Mouse (Mus musculus) T-cell, adult 2 months (primary cell): ENCODE data around the gene Zfp654.
A peak's percentile ranks its signal among the peaks of the same experiment; 100 is the strongest.

Experiments used
- DNase-seq: peaks from one replicate; pipeline ENCODE4 v3.0.0; 2022; ENCODE audit warnings: low spot score

Gene Zfp654

DNA sequence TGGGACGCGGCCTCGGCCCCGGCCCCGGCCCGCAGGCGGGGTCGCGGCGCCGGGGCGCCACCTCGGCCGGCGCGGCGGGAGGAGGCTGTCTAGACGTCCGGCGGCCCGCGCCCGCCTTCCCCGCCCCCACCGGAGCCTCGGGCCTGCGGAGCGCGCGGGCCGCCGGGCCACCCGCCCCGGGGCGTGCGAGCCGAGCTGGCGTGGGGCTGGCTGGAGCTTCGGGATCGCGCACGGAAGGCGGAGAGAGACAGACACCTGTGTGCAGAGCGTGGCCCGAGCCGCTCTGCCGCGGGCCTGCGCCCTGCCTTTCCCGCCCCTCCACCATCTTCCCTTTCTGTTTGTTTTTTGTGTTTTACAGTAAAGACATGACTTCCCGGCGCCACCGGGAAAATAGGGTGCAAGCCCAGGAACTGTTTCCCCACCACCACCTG lies 1.0 kb upstream of the Zfp654 start:
- DNase-seq: peak; percentile 38

DNA sequence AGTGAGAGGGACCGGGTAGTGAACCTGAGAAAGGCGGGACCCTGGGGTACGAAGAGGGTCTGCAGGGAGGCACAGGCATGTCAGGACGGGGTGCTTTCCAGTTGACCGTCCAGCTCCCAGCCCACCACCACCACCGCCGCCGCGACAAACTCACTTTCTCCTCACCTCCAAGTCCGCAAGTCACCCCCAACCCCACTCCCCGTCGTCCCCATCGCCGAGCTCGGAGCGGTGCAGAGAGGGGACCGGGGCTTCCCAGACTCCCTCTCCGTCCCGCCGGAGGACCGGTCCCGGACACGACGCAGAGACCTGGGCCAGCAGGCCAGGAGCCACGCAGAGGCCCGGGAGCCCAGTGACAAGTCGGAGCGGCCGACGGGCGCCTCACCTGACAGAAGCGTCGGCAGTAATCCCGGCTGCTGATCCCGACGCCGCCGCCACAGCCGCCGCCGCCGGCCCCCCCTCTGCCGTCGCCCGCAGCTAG lies 328 bp downstream of the Zfp654 start:
- no peak for DNase-seq

DNA sequence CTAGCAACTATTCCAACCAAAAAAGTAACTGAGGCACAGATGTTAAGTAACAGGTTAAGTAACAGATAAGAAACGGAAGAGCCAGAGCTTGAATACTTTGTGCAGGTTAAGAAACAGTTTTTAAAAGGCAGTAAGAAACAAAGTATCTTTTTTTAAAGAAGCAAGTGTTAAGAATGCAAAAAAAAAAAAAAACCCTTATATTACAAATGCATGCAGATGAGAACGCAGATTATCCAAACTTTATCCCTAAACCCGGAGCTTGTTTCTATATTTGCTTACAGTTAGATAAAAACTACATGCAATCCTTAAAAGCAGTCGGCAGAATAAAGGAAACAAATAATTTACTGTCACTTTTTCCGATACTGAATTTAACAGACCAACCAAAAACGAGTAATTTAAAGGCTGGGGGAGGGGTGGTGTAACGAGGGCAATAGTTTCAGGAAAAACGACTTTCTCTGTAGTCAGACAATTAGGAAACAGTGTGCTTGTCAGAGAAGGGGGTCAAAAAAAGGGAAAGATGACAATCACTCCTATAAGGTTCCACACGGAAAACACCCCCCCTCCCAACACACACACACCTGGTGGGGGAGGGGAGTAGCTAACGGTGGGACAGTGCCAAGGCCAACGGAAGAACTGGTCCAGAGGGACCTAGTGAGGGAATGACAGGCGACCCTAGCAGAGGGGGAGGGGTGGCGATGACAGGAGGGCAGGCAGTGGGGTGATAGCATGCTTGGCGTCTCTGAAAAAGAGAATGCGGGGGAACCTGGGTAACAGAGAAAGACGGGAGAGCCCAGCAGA lies 966 bp downstream of the Zfp654 start:
- DNase-seq: peak; percentile 23

DNA sequence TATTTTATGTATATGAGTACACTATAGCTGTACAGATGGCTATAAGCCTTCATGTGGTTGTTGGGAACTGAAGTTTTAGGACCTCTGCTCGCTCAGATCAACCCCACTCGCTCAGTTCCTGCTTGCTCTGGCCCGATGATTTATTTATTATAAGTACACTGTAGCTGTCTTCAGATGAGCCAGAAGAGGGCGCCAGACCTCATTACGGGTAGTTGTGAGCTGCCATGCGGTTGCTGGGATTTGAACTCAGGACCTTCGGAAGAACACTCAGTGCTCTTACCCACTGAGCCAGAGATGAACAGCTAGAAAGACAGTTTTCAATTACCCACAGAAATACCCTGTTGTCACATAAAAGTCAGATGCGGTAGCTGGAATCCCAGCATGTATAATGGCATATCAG lies 5.5 kb downstream of the Zfp654 start:
- peak; percentile 40 for DNase-seq

DNA sequence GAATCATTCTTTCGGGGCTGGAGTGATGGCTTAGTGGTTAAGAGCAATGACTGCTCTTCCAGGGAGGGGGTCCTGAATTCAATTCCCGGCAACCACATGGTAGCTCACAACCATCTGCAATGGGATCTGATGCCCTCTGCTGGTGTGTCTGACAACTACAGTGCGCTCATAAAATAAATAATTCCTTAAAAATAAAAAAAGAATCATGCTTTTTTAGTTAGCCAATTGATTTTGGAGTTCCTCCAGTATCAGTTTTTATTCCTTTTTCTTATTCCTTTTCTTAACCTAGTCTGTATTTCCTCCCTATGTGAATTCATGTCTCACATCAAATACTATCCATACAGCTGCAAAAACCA lies 9.1 kb downstream of the Zfp654 start:
- no peak for DNase-seq

DNA sequence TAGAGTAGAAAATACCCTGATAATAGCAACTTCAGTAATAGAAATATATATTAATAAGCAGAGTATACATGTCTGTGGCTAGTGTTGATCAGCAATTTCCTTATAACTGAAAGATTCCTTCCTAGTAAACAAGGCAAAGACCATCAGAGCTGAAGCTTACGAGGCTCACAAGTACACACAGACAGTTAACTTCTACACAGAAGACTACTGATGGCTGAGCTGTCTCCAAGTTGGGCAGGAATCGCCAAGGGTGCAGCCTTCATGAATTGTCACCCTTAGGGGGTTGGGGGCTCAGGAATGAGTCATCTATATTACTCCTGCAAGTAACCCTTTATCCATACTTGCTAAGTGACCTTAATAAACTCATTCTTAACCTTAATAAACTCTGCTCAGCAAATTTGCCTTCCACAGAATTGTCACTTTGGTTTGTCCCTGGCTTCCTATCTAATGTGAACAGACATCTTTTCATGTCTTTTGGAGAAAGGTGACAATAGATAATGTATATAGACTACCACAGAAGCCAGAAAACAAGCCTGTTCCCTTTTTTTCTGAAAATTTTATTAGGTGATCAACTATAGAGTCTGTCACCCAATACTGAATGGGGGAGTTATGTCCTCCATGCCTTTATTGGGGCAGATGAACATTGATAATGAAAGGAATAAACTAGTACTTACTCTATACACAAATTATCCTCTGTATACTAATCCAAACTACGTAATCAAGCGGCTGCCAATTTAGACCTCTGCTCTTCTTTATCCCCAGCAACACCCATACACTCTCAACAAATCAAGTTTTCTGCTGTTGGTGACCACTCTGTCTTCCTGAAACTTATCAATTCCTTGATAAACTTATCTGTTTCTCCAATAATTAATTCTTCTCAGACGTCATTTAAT lies 9.7 kb downstream of the Zfp654 start:
- no peak for DNase-seq

DNA sequence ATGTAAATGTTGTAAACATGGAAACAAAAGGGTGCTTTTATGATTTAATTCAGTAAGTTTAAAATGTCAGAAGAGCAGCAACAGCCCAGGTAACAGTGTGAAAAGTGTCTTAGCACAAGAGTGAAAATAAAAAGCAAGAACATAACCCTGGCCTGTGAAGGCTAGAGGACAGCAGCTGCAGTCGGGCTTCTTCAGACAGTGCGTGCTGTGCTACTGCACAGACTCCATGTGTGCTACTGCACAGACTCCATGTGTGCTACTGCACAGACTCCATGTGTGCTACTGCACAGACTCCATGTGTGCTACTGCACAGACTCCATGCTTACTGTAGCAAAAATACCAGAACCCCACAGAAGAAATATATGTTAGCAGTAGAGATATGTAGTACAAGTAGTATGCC lies 14.7 kb downstream of the Zfp654 start:
- no peak for DNase-seq

DNA sequence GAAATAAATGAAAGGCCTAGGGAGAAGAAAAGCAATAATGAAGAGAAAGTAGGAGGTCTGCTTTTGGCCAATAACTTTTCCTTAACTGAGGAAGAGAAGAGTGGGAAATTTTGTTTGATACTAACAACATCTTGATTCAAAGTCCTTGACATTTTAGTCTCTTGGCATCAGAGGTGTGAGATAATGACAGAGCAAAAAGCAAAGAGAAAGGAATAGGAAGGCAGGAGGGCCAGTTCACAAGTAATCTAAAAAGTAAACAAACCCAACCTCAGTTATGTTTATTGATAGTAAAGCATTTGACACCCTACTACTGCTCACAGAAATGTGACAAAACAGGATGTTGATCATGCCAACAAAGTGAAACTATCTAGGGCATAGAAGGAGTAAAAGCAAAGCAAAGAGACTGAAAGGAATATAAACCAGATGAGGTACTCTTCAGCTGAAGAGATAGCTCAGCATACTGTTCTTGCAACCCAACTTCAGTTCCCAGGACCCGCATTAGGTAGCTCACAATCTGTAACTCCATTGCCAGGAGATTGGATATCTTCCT lies 15.4 kb downstream of the Zfp654 start:
- peak; percentile 53 for DNase-seq

DNA sequence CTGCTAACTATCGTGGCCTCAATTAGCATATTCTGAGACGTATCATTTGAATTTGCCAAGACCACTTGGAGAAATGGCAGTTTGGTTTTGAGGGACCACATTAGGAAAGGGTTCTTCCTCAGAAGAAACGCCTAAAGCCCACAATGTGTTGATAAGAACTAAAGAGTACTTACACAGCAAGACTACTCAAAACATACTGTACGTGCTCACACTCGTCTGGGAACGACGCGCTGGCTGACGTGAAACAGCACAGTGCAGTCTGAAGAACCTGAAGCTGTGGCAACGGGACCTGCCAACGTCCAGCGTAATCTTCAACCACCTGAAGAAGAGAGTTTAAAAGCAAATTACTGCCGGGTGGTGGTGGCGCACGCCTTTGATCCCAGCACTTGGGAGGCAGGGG lies 21.2 kb downstream of the Zfp654 start:
- DNase-seq: no peak

DNA sequence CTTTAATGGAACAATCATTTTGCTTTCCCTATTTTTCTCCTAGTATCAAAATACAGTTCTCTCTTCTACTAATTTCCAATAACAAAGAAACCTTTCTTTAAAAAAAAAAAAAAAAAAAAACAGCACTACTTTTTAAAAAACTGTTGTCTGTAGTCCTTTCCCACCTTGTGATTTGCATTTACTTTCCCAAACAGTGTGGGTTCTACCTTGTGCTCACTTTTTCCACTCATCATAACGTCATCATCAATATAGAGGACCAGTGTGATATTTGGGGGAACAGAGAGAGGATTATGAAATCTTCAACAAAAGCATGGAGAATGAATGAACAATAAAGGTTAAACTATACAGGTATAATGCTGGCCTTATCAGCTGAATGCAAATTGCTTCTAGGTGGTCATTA lies 27.0 kb downstream of the Zfp654 start:
- DNase-seq: no peak

DNA sequence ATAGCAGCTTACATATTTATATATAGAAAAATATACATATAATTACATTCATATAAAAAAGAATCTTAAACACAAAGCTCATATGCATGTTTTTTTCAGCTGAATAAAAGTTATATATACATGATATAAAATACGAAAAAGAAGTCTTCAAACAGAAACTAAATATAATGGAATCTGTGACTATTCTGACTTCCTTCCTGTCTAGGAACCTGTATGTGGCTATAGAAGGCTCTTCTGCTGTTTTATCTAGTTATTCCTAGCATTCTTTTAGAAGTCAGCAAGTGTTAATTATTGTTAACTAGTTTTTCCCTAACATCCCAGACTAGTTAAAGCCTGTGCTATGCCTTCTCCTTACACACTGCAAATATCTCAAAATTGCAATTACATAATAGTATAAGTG lies 27.6 kb downstream of the Zfp654 start:
- DNase-seq: no peak

DNA sequence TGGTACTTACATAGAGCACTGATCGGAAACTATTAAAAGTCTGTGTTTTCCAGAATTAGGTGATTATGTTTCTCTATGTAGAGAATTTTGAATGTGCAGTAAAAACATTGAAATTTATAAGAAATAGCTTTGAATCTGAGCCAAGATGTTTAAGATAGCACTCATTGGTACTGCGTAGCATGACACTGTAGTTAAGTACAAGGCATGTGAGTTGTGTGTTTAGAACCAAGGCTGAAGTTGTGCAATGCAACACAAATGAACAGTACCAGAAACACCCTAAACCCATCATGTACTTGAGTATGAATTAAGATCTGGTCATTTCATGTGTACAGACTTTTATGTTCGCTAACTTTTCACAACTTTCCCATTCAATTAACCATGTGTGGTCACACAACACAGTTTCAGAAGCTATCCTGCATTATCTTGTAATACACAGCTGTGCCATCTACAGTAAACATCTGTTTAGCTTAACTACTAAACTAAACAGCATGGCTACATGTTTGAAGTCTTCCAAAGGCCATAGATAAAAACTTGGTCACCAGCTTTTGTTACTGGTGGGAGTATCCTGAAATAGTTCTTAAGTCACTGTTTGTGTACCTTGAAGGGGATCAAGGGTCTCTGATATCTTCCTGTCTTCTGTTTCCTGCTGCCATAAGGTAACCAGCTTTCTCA lies 34.2 kb downstream of the Zfp654 start:
- DNase-seq: no peak

DNA sequence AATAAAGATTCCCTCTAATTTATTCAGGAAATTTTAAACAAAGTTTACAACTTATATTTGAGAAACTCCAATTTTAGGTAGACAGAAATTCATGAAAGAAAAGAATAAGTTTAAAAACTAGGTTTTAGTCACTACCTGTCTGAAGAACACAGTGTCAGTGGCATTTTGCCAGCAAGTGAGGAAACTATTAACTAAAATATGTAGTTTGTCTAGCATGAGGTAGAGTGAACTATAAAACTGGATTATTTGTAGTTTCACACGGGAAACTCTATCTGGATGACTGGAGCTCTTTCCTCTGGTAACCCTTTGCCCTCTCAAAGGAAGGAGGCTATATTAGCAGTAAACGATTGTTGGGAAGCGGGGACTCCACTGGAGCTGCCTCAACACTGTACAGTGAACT lies 48.4 kb downstream of the Zfp654 start:
- DNase-seq: no peak

DNA sequence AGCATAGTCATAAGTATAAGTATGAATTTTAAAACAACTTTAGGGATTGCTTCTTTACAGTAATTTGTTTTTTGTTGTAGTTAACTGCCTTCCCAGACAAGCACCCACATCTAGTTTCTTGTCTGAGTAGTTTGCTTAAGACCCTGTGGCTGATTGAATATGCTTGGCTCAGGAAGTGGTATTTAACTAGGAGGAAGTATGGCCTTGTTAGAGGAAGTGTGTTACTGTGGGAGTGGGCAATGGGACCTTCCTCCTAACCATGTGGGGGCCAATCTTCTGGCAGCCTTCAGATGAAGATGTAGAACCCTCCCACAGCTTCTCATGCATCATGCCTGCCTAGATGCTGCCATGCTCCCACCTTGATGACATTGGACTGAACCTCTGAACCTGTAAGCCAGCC lies 49.8 kb downstream of the Zfp654 start:
- DNase-seq: no peak

DNA sequence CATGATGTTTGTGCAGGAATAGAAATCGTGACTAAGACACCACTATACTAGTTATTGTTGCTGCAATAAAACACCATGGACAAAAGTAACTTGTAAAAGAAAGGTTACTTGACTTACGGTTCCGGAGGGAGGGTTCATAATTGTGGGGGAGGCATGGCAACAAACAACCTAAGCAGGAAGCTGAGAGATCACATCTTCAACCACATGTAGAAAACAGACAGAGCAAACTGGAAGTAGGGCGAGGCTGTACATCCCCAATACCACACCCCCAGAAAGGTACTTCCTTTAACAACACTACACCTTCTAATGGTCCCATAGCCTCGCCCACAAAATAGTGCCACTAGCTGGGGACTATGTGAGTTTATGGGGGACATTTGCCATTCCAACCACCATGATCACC lies 51.1 kb downstream of the Zfp654 start:
- DNase-seq: peak; percentile 43

DNA sequence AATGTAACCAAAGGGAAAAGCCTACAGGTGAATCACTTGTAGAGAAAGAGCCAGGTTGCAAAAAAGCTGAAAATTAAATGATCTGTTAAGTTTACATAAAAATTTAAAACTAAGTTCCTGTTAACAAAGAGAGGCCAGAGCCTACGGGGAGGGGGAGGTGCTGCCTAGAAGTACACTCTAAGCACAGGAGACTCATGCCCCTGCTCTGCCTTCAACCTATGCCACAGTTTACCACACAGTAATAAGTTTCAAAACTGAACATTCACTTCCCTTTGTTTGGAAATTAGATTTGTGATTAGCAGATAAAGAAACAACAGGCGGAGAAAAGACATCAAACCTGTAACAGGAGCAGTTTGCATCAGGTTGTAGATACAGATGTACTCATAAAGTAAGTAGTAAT lies 56.6 kb downstream of the Zfp654 start:
- no peak for DNase-seq

DNA sequence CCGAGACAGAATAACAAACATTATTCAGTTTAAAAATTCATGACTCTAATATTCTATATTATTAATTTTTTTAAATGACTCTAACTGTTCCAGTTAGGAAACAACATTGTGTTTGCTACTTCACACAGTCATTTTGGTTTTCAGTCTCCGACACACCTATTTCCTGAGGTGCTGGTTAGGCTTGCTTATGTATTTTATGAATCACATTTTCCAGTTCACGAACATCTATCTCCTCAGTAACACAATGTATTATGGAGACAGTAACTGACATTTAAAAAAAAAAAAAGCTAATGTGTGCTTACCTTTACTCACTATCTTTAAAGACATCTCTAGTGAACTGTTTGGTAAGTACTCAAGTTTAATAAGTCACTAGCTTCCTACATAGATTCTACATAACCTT lies 61.7 kb downstream of the Zfp654 start:
- DNase-seq: no peak

DNA sequence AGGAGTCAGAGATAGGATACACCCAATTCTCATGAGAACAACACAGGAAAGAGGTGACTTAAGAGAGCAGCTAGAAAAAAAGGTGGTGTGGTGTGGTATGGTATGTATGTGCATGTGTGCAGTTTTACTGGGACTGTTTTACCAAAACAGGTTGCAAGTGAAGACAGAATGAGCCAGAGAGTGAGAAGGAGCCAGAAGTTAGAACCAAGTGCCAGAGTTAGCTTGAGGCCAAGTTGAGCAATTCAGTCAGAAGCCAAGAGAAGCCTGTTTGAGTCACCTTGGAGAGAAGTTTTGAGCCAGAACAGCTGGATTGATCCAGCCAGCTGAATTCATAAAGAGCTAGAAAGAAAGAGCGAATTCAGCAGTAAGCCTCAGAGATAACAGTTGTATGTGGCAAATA lies 75.9 kb downstream of the Zfp654 start:
- no peak for DNase-seq

DNA sequence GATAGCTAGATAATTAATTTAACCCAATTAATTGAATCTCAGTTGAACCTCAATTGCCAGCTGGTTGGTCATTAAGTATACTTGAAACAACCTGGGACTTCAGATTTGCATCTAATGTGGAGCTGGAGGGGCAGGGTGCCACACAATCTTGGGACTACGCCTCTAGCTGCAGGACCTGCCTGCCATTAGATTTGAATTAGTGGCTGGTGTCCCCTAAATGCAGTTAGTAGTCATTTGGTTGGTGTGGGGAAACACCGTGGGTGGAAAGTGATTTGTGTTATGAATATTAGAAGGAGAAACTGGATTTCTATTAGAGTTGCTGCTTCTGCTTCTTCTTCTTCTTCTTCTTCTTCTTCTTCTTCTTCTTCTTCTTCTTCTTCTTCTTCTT lies 80.0 kb downstream of the Zfp654 start:
- no peak for DNase-seq

DNA sequence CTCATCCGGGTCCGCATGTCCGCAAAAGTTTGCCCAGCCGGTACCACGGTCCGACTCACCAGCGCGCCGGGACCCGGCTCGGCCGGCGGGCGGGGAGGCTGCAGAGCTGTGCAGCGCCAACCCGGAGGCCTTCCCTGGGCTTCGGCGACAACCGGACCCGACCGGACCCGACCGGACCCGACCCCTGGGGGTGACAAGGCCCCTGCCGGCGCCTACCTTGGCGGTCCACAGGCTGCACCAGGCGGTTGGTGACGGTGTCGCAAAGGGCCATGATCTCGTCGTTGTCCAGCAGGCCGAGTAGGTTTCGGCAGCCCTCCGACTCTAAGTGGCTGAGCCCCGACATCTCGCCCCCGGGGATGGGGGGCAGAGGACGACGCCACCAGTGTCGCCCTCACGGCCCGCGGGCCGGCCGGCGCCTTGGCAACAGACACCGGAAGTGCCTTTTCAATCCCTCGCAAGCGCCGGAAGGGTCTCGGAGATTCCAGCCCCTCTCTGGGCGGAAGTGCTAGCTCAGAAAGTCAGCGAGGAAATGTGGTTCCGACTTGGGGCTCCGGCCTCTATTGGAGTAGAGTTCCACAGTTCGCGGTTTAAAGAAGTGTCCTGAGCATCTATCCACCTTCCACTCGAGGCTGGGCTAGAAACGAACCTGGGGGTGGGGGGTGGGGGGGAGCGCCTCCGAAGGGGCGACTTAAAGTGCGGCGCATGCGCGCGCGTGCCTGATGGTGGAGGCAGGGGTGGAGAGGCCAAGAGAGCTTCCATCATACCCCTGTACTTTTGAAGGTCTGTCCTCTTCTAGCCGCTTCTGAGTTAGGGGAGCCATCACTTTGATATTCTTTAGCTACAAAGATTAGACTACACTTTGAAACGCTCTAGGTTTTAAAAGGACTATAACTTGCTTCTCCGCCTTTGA lies 80.7 kb downstream of the Zfp654 start, which contains the start of gene 4930453N24Rik:
Gene 4930453N24Rik, minus strand, starts transcription at position 641 of the 910 bp plus-strand sequence.
- DNase-seq: peak; percentile 80

DNA sequence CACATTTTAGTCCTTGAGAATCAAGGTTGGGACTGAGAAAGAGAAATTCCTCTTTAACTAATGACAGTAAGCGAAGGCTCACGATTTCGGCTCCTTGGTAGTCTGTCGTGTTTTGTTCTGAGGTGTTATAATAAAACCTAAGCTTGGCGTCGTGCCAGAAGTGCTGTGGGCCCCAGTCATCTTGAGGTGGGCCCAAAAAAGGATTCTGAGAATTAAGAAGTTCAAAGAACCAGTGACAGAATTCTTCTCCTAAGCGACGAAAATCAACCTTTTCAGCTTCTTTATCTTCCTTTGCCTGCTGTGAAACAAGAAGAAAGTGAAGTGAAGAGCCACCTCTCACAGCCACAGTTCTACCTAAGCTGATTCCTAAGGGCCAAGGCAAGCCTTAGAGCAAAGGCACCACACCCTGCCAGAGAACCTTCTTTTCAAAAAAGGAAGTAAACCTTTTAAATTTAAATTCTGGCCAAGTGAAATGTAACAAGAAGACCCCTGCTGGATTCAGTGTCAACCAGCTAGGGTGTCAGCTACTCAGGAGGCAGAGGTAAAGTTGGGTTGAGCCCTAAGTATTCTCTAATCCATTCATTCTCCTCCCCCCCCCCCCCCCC lies 84.7 kb downstream of the Zfp654 start:
- peak; percentile 64 for DNase-seq
